Comparison of ENCODE assay signal across 38 mouse cellular contexts in the genomic region with DNA sequence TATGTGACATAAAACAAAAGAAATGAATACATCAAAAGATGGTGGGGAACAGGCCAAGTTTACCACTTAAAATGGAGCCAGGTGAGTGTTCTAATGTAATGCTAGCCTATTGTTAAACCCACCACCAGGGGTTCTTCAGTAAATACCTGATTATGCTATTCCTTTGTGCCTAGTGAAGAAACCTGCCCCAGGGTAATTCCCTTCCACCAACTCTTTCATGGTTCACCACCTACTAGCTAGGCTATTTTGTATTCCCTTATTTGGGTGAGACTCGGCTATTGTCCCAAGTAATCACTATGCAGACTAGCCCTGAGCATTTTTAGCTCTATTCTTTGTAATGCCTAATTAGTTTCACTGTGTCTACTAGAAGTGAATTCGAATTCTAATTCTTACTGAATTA. TPM values are rescaled to one million over a fixed set of nuclear protein-coding genes. Genes with fewer than 3 reads are reported as not detected.
DNase-seq lines count a peak whose midpoint lies in the region; ATAC-seq and TF ChIP-seq lines count a peak whose summit lies in the region.
"Had no signal": no experiment of that assay in that cellular context is flagged by ENCODE, and none has a peak within 500 bp of the region (broad histone marks: within the 10 kb centered on the region; RNA-seq: fewer than 3 reads in every experiment).

No protein-coding gene starts in this region.

- H3K36me3 ChIP-seq in CH12.LX (replicated peaks in 1 of 2; ENCODE audit: control insufficient read depth in 1 of 2, insufficient read depth in 1 of 2, low read length in 1 of 2) = no peaks in the 10 kb centered on the region
- no peaks in the 10 kb centered on the region for H3K36me3 ChIP-seq in ES-Bruce4 (ENCODE audit: control insufficient read depth, insufficient read depth, low read length, poor library complexity, severe bottlenecking)
- no peaks in the 10 kb centered on the region for H3K36me3 ChIP-seq in forebrain, embryonic 15.5 days
- H3K36me3 ChIP-seq in midbrain, embryonic 16.5 days (ENCODE audit: control insufficient read depth, insufficient read depth, low read length) = no peaks in the 10 kb centered on the region
- H3K36me3 ChIP-seq: embryonic facial prominence, embryonic 15.5 days; hindbrain, embryonic 13.5 days; limb, embryonic 10.5 days; limb, embryonic 15.5 days; liver, embryonic 13.5 days; neural tube, embryonic 15.5 days had no signal

- no peak overlapping the region for H3K4me3 ChIP-seq in CH12.LX (replicated peaks in 1 of 3; ENCODE audit: low read depth in 2 of 3, low read length in 2 of 3, poor library complexity in 1 of 3)
- no peak overlapping the region for H3K4me3 ChIP-seq in ES-Bruce4 (ENCODE audit: low read depth, low read length)
- H3K4me3 ChIP-seq in forebrain, embryonic 15.5 days = no peak overlapping the region
- no peak overlapping the region for H3K4me3 ChIP-seq in midbrain, embryonic 16.5 days (ENCODE audit: low read depth, low read length)
- H3K4me3 ChIP-seq: embryonic facial prominence, embryonic 15.5 days; gastrocnemius, adult 2 months; hindbrain, embryonic 13.5 days; limb, embryonic 10.5 days; limb, embryonic 15.5 days; liver, embryonic 13.5 days; neural tube, embryonic 15.5 days had no signal

- no peak for TF ChIP-seq CTCF in CH12.LX (conservative IDR thresholded peaks at IDR 0.05 in 1 of 2, IDR thresholded peaks at IDR 0.05 in 1 of 2; ENCODE audit: low read depth in 2 of 2, low read length in 2 of 2)
- no peak for TF ChIP-seq CTCF in ES-Bruce4 (IDR thresholded peaks at IDR 0.05; ENCODE audit: low read depth, low read length)

- no peak for TF ChIP-seq RAD21 in CH12.LX (IDR thresholded peaks at IDR 0.05; ENCODE audit: low read depth, low read length)

- no peak for TF ChIP-seq EP300 in CH12.LX (IDR thresholded peaks at IDR 0.05; ENCODE audit: low read length)
- no peak for TF ChIP-seq EP300 in ES-Bruce4 (IDR thresholded peaks at IDR 0.05; ENCODE audit: insufficient read depth, low read depth, low read length)

- 22% methylated on average over 2 of the region's 2 CpGs for WGBS in forebrain, embryonic 15.5 days
- WGBS in midbrain, embryonic 16.5 days = 48% methylated on average over 2 of the region's 2 CpGs

- peak; percentile 57; the same call in 1 of the 2 replicates for ATAC-seq in forebrain, embryonic 15.5 days (replicated peaks)
- ATAC-seq in midbrain, embryonic 16.5 days = no peak
- ATAC-seq: intestine, embryonic 16.5 days had no signal

- H3K9ac ChIP-seq in CH12.LX (ENCODE audit: insufficient read depth, low read depth) = no peak overlapping the region
- no peak overlapping the region for H3K9ac ChIP-seq in ES-Bruce4 (ENCODE audit: low read depth, poor library complexity, severe bottlenecking)
- no peak overlapping the region for H3K9ac ChIP-seq in forebrain, embryonic 15.5 days (replicated peaks)
- H3K9ac ChIP-seq in midbrain, embryonic 16.5 days (ENCODE audit: low read depth, low read length) = no peak overlapping the region
- H3K9ac ChIP-seq: embryonic facial prominence, embryonic 15.5 days; hindbrain, embryonic 13.5 days; limb, embryonic 15.5 days; liver, embryonic 13.5 days; neural tube, embryonic 15.5 days had no signal

- no peaks in the 10 kb centered on the region for H3K9me3 ChIP-seq in CH12.LX (replicated peaks; ENCODE audit: low read length)
- H3K9me3 ChIP-seq in ES-Bruce4 (replicated peaks; ENCODE audit: control insufficient read depth, insufficient read depth, low read length, poor library complexity, severe bottlenecking) = peaks cover 13% of the 10 kb centered on the region
- H3K9me3 ChIP-seq in forebrain, embryonic 15.5 days = no peaks in the 10 kb centered on the region
- H3K9me3 ChIP-seq in midbrain, embryonic 16.5 days (replicated peaks; ENCODE audit: control insufficient read depth, low read length, poor library complexity, severe bottlenecking) = no peaks in the 10 kb centered on the region
- H3K9me3 ChIP-seq: embryonic facial prominence, embryonic 15.5 days; hindbrain, embryonic 13.5 days; limb, embryonic 10.5 days; limb, embryonic 15.5 days; liver, embryonic 13.5 days; neural tube, embryonic 15.5 days had no signal

- dilution Hi-C loops in CH12.LX (cut with MboI; ENCODE audit: extremely low pct_ligation_motif_present, extremely low pct_unique_long_range_greater_than_20kb, low sequenced_read_pairs) = no loop called here

- no peak overlapping the region for H3K27ac ChIP-seq in CH12.LX (ENCODE audit: insufficient read depth, low read depth)
- H3K27ac ChIP-seq in ES-Bruce4 (ENCODE audit: insufficient read depth, low read length) = peak overlapping the region; percentile 94
- no peak overlapping the region for H3K27ac ChIP-seq in forebrain, embryonic 15.5 days (replicated peaks)
- no peak overlapping the region for H3K27ac ChIP-seq in midbrain, embryonic 16.5 days (ENCODE audit: low read length)
- H3K27ac ChIP-seq: embryonic facial prominence, embryonic 15.5 days; gastrocnemius, adult 2 months; hindbrain, embryonic 13.5 days; limb, embryonic 10.5 days; limb, embryonic 15.5 days; liver, embryonic 13.5 days; macrophage; neural tube, embryonic 15.5 days had no signal

- H3K4me1 ChIP-seq in CH12.LX (ENCODE audit: control insufficient read depth in 1 of 2, insufficient read depth in 2 of 2) (peaks cover 0 to 10% of the 10 kb centered on the region in 2 experiments; a peak in 1 of 4 replicates), ES-Bruce4 (ENCODE audit: control insufficient read depth, insufficient read depth, low read length) (no peaks in the 10 kb centered on the region)
- no peaks in the 10 kb centered on the region for H3K4me1 ChIP-seq in forebrain, embryonic 15.5 days
- H3K4me1 ChIP-seq in midbrain, embryonic 16.5 days (ENCODE audit: control insufficient read depth, insufficient read depth, low read length) = no peaks in the 10 kb centered on the region
- H3K4me1 ChIP-seq: embryonic facial prominence, embryonic 15.5 days; hindbrain, embryonic 13.5 days; limb, embryonic 10.5 days; limb, embryonic 15.5 days; liver, embryonic 13.5 days; neural tube, embryonic 15.5 days had no signal

- TF ChIP-seq POLR2A in CH12.LX (IDR thresholded peaks at IDR 0.05; ENCODE audit: low read depth, low read length) = no peak
- TF ChIP-seq POLR2A in ES-Bruce4 (IDR thresholded peaks at IDR 0.05; ENCODE audit: insufficient read depth, low read length) = no peak

- DNase-seq in CH12.LX (ENCODE audit: extremely low read depth) (peak; percentile 21), WW6 (ENCODE audit: low read depth, low spot score) (peak; percentile 34)
- no peak for DNase-seq in layer of hippocampus, adult 18-20 months (ENCODE audit: low spot score in 2 of 2)
- no peak for DNase-seq in adrenal gland, postnatal 25 days
- DNase-seq: adrenal gland, adult 2 months; cerebellum, adult 11 months; cerebellum, adult 9-10 months; gastrocnemius, adult 2 months; gastrocnemius, postnatal 36 days; heart, adult 18-20 months; heart, postnatal 4 days; kidney, adult 8-10 months; kidney, postnatal 10 days; layer of hippocampus, adult 9-11 months; liver, embryonic 13.5 days; lung, adult 18-20 months; lung, postnatal 10 days; midbrain, embryonic 14.5 days; right cerebral cortex, postnatal 25 days; thymus, postnatal 14 days had no signal

- H3K27me3 ChIP-seq in CH12.LX (replicated peaks) (no peaks in the 10 kb centered on the region), ES-Bruce4 (ENCODE audit: control insufficient read depth, insufficient read depth, low read length, poor library complexity, severe bottlenecking) (no peaks in the 10 kb centered on the region)
- no peaks in the 10 kb centered on the region for H3K27me3 ChIP-seq in forebrain, embryonic 15.5 days
- no peaks in the 10 kb centered on the region for H3K27me3 ChIP-seq in midbrain, embryonic 16.5 days (ENCODE audit: control insufficient read depth, insufficient read depth, low read depth, low read length)
- H3K27me3 ChIP-seq: embryonic facial prominence, embryonic 15.5 days; hindbrain, embryonic 13.5 days; limb, embryonic 15.5 days; liver, embryonic 13.5 days; neural tube, embryonic 15.5 days had no signal

- H3K79me2 ChIP-seq in CH12.LX (replicated peaks; ENCODE audit: control insufficient read depth, extremely low read depth, insufficient read depth, poor library complexity, severe bottlenecking) = no peaks in the 10 kb centered on the region

- in situ Hi-C loops in CH12.LX (cut with MboI; ENCODE audit: low pct_ligation_motif_present, low pct_unique_long_range_greater_than_20kb, low sequenced_read_pairs) = no loop called here

- H3K4me2 ChIP-seq in CH12.LX (ENCODE audit: insufficient read depth, low read depth, poor library complexity, severe bottlenecking) = no peak overlapping the region
- H3K4me2 ChIP-seq in forebrain, embryonic 15.5 days (replicated peaks) = no peak overlapping the region
- no peak overlapping the region for H3K4me2 ChIP-seq in midbrain, embryonic 16.5 days (ENCODE audit: low read length)
- H3K4me2 ChIP-seq: embryonic facial prominence, embryonic 15.5 days; heart, embryonic 11.5 days; hindbrain, embryonic 13.5 days; limb, embryonic 15.5 days; liver, embryonic 13.5 days; neural tube, embryonic 15.5 days had no signal

TF ChIP-seq in CH12.LX, 34 proteins besides CTCF, POLR2A, EP300 and RAD21:
- TF ChIP-seq USF2 (conservative IDR thresholded peaks at IDR 0.05; ENCODE audit: low read depth, low read length) = no peak
- TF ChIP-seq JUND (conservative IDR thresholded peaks at IDR 0.05; ENCODE audit: low read depth, low read length) = no peak
- TF ChIP-seq BHLHE40 (IDR thresholded peaks at IDR 0.05; ENCODE audit: low read depth, low read length) = no peak
- TF ChIP-seq IRF4 (IDR thresholded peaks at IDR 0.05; ENCODE audit: low read depth, low read length) = no peak
- no peak for TF ChIP-seq ZMIZ1 (IDR thresholded peaks at IDR 0.05; ENCODE audit: low read depth, low read length)
- TF ChIP-seq ETS1 (conservative IDR thresholded peaks at IDR 0.05; ENCODE audit: low read depth, low read length) = no peak

RNA-seq across cellular contexts. Expression of a gene that starts 32.3 kb away (rescaled TPM):
- total RNA-seq in CH12.LX (2012; rRNA removed) (not detected in 2 replicates), CH12.LX (2014; rRNA removed) (not detected in 2 replicates)
- polyA plus RNA-seq in CH12.LX (2012; ENCODE audit: insufficient read length, low read depth) (0.06 and 0.07 TPM in 2 replicates), ES-Bruce4 (2011; ENCODE audit: insufficient read depth, insufficient read length, low read depth, missing spikeins) (0.09 and 0.18 TPM in 2 replicates)
- not detected in 2 replicates for polyA plus RNA-seq in forebrain, embryonic 15.5 days (2015; fragmentation: Nextera tagmentation; extraction: Ambion mirVana)
- polyA plus RNA-seq in midbrain, embryonic 16.5 days (2015; fragmentation: Nextera tagmentation; extraction: Ambion mirVana) = 0.03 TPM in 1 of 2 replicates, not detected in the other
- not detected for total RNA-seq in layer of hippocampus, adult 18-20 months (2021)
- not detected in 2 replicates for total RNA-seq in adrenal gland, postnatal 25 days (2021)
- total RNA-seq: adrenal gland, adult 2 months; common myeloid progenitor, adult 5-6 weeks; gastrocnemius, adult 2 months; gastrocnemius, postnatal 36 days; heart, adult 18-20 months; heart, postnatal 4 days; left cerebral cortex, postnatal 10 days; megakaryocyte-erythroid progenitor cell, adult 5-6 weeks had no signal
- polyA plus RNA-seq: adrenal gland, adult 2 months; C2C12; embryonic facial prominence, embryonic 15.5 days; heart, embryonic 11.5 days; heart, embryonic 16.5 days; hindbrain, embryonic 13.5 days; large intestine, adult 2 months; limb, embryonic 10.5 days; limb, embryonic 15.5 days; liver, embryonic 13.5 days; macrophage; midbrain, embryonic 14.5 days; stomach, embryonic 16.5 days had no signal

Comparison
In these comparisons a context has a peak if more than half of its experiments do, and no peak if none do; other contexts are left out.
1. DNase-seq: peak in CH12.LX (single experiment) and WW6 (single experiment); none in layer of hippocampus, adult 18-20 months (0 of 2) and adrenal gland, postnatal 25 days (single experiment).